Mouse (Mus musculus) forebrain, postnatal 0 days (tissue): ENCODE measurements around the gene Tet2. TPM values are rescaled to one million over a fixed set of nuclear protein-coding genes. Genes with fewer than 3 reads are reported as not detected.

Experiments used
- ATAC-seq: fragments of 200-750 bp; cut with Nextera tagmentation; 2 replicates; pipeline ENCODE4 v1.8.0; 2017; ENCODE audit warnings: mild to moderate bottlenecking, moderate library complexity
- DNase-seq: peaks from one replicate; pipeline ENCODE4 v3.0.0-alpha.2; 2015
- H3K27ac ChIP-seq: fragments of 300-500 bp; sonication (generic); 2 replicates; pipeline ENCODE4 v1.5.1; 2014; ENCODE audit warnings: low read depth, mild to moderate bottlenecking, antibody characterized with exemption, low read length, moderate library complexity, mixed read lengths
- H3K27me3 ChIP-seq: fragments of 300-500 bp; sonication (generic); 2 replicates; pipeline ENCODE4 v1.6.1; 2014; ENCODE audit warnings: mild to moderate bottlenecking, low read length, mixed read lengths; ENCODE audit not compliant: insufficient read depth
- H3K36me3 ChIP-seq: fragments of 300-500 bp; sonication (generic); 2 replicates; pipeline ENCODE4 v1.6.1; 2014; ENCODE audit warnings: mild to moderate bottlenecking, moderate library complexity; ENCODE audit not compliant: insufficient read depth
- H3K4me1 ChIP-seq: fragments of 300-500 bp; sonication (generic); 2 replicates; pipeline ENCODE4 v1.6.1; 2014; ENCODE audit warnings: antibody characterized with exemption; ENCODE audit not compliant: insufficient read depth
- H3K4me2 ChIP-seq: fragments of 300-500 bp; sonication (generic); 2 replicates; pipeline ENCODE4 v1.6.1; 2014; ENCODE audit warnings: low read depth, mild to moderate bottlenecking, moderate library complexity
- H3K4me3 ChIP-seq: fragments of 300-500 bp; sonication (generic); 2 replicates; pipeline ENCODE4 v1.5.1; 2014; ENCODE audit warnings: low read depth, low read length, mixed read lengths
- H3K9ac ChIP-seq: fragments of 300-500 bp; sonication (generic); 2 replicates; pipeline ENCODE4 v1.6.1; 2014; ENCODE audit warnings: mild to moderate bottlenecking
- H3K9me3 ChIP-seq: fragments of 300-500 bp; sonication (generic); 2 replicates; pipeline ENCODE4 v1.6.1; 2016; ENCODE audit warnings: low read length
- CTCF ChIP-seq: sonication (generic); IDR thresholded peaks from 2 replicates; pipeline ENCODE4 v1.5.1; 2016; ENCODE audit warnings: antibody characterized with exemption, control low read depth, low read depth
- WGBS: fragments of 180-500 bp; shearing (Covaris S2); extraction: QIAGEN DNeasy Blood & Tissue Kit; methylation state at CpG from one replicate; pipeline ENCODE4 v1.1.7; 2014; 5-methylcytosine and 5-hydroxymethylcytosine counted together
- microRNA-seq, 2 experiments: library from miRNA; unstranded; fragments of <30 nt; microRNA quantifications; one replicate each; pipeline ENCODE4; 2016
- polyA plus RNA-seq: library from polyadenylated mRNA; unstranded; fragments of >200 nt; fragmentation: Nextera tagmentation; extraction: Ambion mirVana; gene quantifications from 2 replicates; pipeline ENCODE4 v1.2.1, GENCODE M21; 2015
- total RNA-seq: library from RNA; depleted of rRNA; stranded (reverse); fragments of >200 nt; gene quantifications from 2 replicates; pipeline ENCODE4 v1.2.3, GENCODE M21; 2014; rRNA removed

Tet2 gene
- total and polyA plus RNA-seq, 2 experiments from 2014 or later: 11.8 to 49.6 TPM

- Histone ChIP-seq H3K27ac (no peak overlapping the region), H3K4me1 (no peaks in the 10 kb centered on the region), H3K9me3 (no peaks in the 10 kb centered on the region), H3K4me2 (no peak overlapping the region), H3K27me3 (no peaks in the 10 kb centered on the region), H3K36me3 (no peaks in the 10 kb centered on the region), H3K4me3 (no peak overlapping the region), H3K9ac (no peak overlapping the region)
- WGBS: 65% methylated on average over 4 of the region's 4 CpGs
- no peak for TF ChIP-seq CTCF
- DNase-seq (no peak), ATAC-seq (no peak)
Measured at GRCm38 (mm10) chr3:133429394-133430173, 115.4 kb downstream of the Tet2 start.

GRCm38 (mm10) chr3:133428003-133428402 lies 116.9 kb downstream of the Tet2 start:
- ATAC-seq (no peak), DNase-seq (no peak)
- H3K4me1 ChIP-seq: no peaks in the 10 kb centered on the region
- no peaks in the 10 kb centered on the region for H3K27me3 ChIP-seq
- no peak overlapping the region for H3K27ac ChIP-seq
- H3K36me3 ChIP-seq: no peaks in the 10 kb centered on the region
- WGBS: 82% methylated on average over 4 of the region's 4 CpGs
- no peak overlapping the region for H3K9ac ChIP-seq
- no peaks in the 10 kb centered on the region for H3K9me3 ChIP-seq
- no peak overlapping the region for H3K4me2 ChIP-seq
- H3K4me3 ChIP-seq: no peak overlapping the region
- TF ChIP-seq CTCF: no peak

GRCm38 (mm10) chr3:133423073-133423472 lies 121.9 kb downstream of the Tet2 start:
- Histone ChIP-seq H3K4me3 (no peak overlapping the region), H3K36me3 (no peaks in the 10 kb centered on the region), H3K27ac (no peak overlapping the region), H3K9me3 (no peaks in the 10 kb centered on the region), H3K27me3 (no peaks in the 10 kb centered on the region), H3K4me2 (no peak overlapping the region), H3K4me1 (no peaks in the 10 kb centered on the region), H3K9ac (no peak overlapping the region)
- no peak for TF ChIP-seq CTCF
- ATAC-seq (no peak), DNase-seq (no peak)

GRCm38 (mm10) chr3:133414747-133415146 lies 130.2 kb downstream of the Tet2 start:
- no peaks in the 10 kb centered on the region for H3K27me3 ChIP-seq
- no peak overlapping the region for H3K9ac ChIP-seq
- ATAC-seq (no peak), DNase-seq (no peak)
- H3K4me2 ChIP-seq: no peak overlapping the region
- no peaks in the 10 kb centered on the region for H3K9me3 ChIP-seq
- H3K4me1 ChIP-seq: no peaks in the 10 kb centered on the region
- TF ChIP-seq CTCF: no peak
- H3K27ac ChIP-seq: no peak overlapping the region
- no peak overlapping the region for H3K4me3 ChIP-seq
- no peaks in the 10 kb centered on the region for H3K36me3 ChIP-seq
- 85% methylated on average over 4 of the region's 4 CpGs for WGBS

Small RNA genes within 50 kb of the gene (microRNA-seq; reads per million reads assigned to microRNA genes)
- gene Gm25042: 0 reads per million in 2 experiments

Other genes with a start within 250 kb of the Tet2 start
- 34.4 and 47.6 TPM in 2 replicates for gene Ppa2, start 235.0 kb downstream of the Tet2 start, total RNA-seq
- 82.8 and 91.0 TPM in 2 replicates for gene Ppa2, start 235.0 kb downstream of the Tet2 start, polyA plus RNA-seq